Mouse (Mus musculus): Measurements from ENCODE around the gene Cav1. TPM values are rescaled to one million over a fixed set of nuclear protein-coding genes. Genes with fewer than 3 reads are reported as not detected.

Cav1 gene
- polyA plus RNA-seq, 1 experiment from 2014 or later, result 8.2 TPM

DNA sequence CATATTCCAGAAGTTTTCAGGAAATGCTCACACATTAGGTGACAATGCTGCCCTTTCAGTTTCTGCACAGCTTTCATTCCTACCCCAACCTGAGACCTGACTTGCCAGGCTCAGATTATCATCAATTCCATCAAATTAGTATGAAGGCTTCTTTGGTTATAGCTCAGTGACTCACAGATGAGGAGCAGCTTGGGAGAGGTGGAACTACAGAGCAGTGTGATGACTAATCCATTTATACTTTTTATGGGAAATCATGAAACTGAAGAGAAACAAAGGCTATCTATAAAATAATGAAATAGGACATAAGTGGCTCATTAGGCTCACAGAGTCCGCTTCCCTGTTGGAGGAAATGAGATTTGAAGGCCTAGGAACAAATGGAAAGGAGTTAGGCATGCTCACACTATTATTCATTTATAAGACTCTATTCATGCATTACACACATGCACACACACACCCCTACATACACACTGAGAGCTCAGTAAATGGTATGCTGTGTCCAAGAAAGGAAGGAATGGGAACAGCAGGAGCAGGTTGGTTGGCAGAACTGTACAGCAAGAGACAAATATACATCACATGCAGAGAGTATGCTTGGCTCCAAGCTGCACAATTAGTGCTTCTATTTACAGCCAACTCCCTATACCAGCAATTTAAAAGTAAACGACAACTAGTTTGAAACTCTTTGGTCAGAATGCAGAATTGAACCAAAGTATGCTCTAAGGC lies 82.0 kb downstream of the Cav1 start:
- H3K27me3 ChIP-seq (ENCODE audit: insufficient read depth, poor library complexity, severe bottlenecking), result no peaks in the 10 kb centered on the region
- WGBS, result 90% methylated on average over 2 of the region's 2 CpGs

More for the DNA sequence above, 82.0 kb downstream of the Cav1 start:
- Histone ChIP-seq H3K27ac (no peak overlapping the region), H3K9me3 (no peaks in the 10 kb centered on the region), H3K4me3 (no peak overlapping the region), H3K36me3 (no peaks in the 10 kb centered on the region), H3K4me1 (replicated peaks) (no peaks in the 10 kb centered on the region)
- no peak for DNase-seq (ENCODE audit: low spot score)

Other genes starting within 250 kb of the Cav1 start
- 40.3 and 44.2 TPM in 2 replicates for gene Tes, start 241.2 kb upstream of the Cav1 start, polyA plus RNA-seq (2016; fragmentation: Nextera tagmentation; extraction: Ambion mirVana)
- 5.4 and 6.0 TPM in 2 replicates for gene Cav2, start 25.1 kb upstream of the Cav1 start, polyA plus RNA-seq (2016; fragmentation: Nextera tagmentation; extraction: Ambion mirVana)
- 1.9 and 3.2 TPM in 2 replicates for gene Met, start 157.5 kb downstream of the Cav1 start, polyA plus RNA-seq (2016; fragmentation: Nextera tagmentation; extraction: Ambion mirVana)

Data from hindbrain, embryonic 10.5 days (tissue).